Mouse (Mus musculus): ENCODE data around the gene Rps16.

The Rps16 gene

DNA sequence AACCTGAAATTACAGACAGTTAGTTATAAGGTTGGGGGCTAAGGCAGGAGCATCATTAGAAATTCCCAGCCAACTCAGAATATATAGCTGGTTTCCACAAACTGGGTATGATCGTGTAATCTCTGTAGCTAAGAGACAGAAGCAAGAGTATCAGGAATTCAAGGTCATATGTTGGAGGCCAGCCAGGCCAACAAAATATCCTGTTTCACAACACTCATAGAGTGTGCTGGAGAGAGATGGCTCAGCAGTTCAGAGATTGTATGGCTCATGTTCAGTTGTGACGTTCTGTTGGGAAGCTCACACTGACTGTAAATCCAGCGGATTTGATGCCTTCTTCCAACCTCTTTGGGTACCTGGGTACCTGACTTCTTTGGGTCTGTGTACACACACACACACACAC, 2.7 kb upstream of the Rps16 start:
- in situ Hi-C loops (cut with MseI, MboI), result no loop called here

DNA sequence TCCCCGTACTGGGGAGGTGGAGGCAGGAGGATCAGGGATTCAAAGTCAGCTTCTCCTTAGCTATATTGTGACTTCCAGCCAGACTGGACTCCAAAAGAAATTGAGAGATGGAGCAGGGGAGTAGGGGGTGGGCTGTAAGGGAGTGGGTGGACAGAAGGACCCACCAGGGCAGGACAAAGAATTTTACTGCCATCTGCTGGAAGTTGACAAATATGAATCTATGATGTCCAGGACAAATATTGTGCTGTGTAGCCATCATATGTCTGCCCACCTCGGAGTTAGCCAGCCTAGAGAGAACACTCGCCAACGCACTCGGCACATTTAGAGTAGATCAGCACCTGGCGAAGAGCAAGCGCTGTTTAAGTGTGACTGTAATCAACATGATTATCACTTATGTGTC, 1.9 kb upstream of the Rps16 start:
- in situ Hi-C loops (cut with MseI, MboI), result no loop called here

DNA sequence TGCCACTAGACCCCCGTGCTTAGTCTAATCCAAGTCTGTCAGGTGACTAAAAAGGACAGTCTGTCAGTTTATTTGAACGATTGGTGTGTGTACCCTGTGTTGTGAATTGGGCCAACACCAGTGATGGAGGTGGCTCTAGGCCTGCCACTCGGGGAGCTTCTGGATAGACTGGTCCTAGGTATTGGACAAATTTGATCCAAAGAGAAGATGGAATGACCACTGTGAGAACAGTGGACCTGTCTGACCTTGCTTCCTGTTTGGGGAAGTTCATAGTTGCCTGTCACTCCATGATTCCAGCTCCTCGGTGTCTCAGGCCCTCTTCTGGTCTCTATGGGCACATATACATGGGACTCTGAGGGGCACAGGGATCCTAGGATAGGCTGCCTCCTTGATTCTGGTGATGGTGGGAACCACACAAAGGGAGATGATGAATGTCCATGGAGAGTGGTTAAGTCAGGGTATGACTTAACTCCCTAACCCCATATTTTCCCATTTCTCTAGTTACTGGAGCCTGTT, 1.3 kb downstream of the Rps16 start:
- in situ Hi-C loops (cut with MseI, MboI), result no loop called here

DNA sequence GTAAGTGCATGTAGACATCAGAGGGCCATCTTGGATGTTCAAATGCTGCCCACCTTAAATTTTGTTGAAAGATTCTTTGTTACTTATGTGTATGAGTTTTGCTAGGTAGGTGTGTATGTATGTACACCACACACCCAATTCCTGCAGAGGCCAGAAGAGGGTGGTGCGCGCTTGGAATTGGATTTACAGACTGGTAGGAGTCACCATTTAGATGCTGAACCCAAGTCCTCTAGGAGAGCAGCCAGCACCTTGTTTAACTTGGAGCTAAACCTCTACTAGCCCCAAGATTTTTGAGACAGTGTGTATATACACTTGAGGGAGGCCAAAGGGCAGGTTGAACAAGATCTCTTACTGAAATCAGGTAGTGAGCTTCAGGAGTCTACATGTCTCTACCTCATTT, 2.8 kb downstream of the Rps16 start:
- in situ Hi-C loops (cut with MseI, MboI), result no loop called here

DNA sequence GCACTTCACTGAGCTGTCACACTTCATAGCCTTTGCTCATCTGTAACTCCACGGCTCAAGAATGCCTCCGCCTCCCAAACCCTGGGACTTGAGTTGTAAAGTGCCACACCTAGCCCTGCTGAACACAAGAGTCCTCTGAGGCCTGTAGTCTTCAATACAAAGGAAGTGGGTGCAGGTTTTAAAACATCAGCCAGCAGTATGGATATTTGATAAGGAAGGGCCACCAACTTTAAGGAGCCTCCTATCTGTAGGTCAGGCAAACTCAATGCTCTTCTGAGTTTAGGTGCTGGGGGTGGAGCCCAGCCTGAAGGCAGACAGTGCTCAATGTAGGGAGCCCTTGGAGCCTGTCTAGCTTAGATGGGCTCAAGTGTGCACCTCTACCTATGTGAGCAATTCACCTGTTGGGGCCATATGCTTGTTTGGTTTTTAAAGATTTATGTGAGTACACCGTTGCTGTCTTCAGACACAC, 3.7 kb downstream of the Rps16 start:
- in situ Hi-C loops (cut with MseI, MboI), result no loop called here

DNA sequence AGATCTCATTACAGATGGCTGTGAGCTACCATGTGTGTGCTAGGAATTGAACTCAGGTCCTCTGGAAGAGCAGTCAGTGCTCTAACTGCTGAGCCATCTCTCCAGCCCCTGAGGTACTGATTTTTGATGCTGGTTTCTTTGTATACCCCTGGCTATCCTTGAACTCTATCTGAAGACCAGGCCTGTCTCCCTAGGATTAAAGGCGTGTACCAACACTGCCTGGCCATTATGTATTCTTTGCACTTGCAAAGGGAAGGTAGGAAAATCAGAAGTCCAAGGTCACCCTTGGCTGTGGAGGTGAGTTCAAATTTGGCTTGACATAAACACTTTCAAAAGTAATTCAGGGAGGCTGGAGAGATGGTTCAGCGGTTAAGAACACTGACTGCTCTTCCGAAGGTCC, 4.1 kb downstream of the Rps16 start:
- in situ Hi-C loops (cut with MseI, MboI), result no loop called here

DNA sequence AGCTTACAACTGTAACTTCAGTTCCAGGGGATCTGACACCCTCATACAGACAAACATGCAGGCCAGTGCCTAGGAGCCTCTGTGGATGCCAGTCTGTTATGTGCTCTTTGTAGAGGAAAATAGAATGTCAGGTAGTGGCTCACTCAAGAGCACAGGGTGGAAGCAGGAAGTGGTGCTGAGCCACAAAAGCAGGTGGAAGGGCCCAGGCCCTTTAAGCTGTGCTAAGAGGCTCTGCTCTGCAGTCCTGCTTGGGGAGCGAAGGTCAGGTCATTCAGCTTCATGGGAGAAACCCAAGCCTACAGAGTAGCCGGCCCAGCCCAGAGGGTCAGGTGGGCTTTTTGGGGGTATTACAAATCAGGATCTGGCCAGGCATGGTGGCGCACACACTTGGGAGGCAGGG, 4.8 kb downstream of the Rps16 start:
- in situ Hi-C loops (cut with MseI, MboI), result no loop called here

DNA sequence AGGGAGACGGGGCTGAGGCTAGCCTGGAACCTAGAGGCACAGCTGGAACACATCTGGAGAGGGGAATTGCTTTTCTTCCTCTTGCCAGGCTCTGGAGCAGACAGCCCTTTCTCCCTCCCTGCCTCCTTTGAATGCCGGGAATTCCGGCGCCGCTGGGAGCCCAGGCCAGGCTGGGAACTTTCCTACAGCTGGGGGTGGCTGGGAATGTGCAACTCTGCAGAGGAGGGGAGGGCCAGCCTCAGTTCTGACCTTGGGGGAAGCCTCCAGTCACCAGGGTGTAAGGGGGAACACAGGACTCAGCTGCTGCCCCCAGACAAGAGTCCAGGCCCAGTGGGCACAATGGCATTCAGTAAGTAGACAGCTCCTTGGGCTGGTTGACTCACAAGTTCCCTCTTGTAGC, 6.5 kb downstream of the Rps16 start:
- in situ Hi-C loops (cut with MseI, MboI), result no loop called here

DNA sequence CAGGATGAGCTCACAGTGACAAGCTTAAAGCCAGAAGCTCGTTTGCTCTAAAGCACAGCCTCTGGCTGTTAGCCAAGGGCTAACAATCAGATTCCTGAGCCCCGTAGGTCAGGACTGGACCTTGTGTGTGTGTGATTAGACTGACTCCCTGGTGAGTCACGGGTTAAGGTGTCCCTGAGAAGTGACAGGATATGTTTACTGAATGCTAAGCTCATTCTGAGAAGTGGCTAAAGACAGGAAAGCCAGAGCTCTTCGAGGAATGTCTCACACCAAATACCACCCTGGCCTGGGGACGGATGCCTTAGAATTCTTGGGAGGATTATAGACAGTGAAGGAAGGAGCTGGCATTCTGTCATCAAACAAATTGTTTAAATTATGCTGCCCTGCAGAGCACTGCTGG, 7.5 kb downstream of the Rps16 start:
- in situ Hi-C loops (cut with MseI, MboI), result no loop called here

DNA sequence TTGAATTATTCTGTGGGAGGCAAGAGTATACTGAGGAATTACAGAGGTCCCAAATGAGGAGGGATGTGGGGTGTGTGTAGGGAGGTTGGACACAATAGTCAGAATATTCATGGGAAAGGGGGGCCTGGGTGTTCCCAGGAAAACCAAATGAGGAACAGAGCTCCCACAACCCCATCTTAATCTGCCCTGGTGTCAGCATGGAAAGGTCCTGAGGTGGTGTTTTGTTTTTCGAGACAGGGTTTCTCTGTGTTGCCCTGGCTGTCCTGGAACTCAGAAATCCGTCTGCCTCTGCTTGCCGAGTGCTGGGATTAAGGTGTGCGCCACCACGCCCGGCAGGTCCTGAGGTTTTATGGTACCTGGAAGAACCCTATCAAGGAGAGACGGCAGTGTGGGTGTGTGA, 8.0 kb downstream of the Rps16 start:
- in situ Hi-C loops (cut with MseI, MboI), result no loop called here

DNA sequence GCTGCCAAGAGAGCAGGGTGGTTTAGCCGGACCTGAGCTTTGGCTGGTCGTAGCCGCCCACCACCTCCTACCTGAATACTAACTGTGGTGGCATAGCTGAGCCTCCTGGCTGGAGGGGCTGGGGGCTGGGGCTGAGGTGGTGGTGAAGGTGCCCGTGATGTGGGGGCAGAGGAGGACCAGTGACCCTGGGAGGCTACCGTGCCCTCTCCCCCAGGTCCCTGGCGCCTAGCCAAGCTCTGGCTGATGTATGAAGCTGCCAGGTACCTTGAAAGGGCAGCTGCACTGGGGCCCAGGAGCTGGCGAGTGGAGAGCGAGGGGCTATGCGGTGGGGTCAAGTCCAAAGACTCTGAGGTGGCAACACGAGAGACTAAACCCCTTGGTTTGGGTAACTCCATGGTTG, 9.4 kb downstream of the Rps16 start:
- in situ Hi-C loops (cut with MseI, MboI), result no loop called here

DNA sequence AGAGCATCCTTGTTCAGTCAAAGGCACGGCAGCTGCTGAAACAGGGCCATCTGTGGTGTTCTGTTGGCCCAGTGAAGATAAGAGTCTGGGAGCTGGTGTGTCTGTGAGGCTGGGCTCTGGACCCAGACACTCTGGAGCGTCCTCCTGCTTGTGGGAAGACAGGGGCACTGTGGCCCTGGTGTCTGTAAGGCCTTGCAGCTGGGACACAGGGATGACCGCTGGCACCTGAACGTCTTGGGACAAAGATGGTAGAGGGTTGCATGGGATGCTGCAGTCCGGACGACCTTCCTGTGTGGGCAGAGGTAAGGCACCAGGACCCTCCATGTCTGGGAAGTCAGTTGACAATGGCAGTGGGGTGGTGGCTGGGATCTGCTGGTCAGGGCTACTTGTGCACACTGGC, 9.8 kb downstream of the Rps16 start:
- in situ Hi-C loops (cut with MseI, MboI), result no loop called here

DNA sequence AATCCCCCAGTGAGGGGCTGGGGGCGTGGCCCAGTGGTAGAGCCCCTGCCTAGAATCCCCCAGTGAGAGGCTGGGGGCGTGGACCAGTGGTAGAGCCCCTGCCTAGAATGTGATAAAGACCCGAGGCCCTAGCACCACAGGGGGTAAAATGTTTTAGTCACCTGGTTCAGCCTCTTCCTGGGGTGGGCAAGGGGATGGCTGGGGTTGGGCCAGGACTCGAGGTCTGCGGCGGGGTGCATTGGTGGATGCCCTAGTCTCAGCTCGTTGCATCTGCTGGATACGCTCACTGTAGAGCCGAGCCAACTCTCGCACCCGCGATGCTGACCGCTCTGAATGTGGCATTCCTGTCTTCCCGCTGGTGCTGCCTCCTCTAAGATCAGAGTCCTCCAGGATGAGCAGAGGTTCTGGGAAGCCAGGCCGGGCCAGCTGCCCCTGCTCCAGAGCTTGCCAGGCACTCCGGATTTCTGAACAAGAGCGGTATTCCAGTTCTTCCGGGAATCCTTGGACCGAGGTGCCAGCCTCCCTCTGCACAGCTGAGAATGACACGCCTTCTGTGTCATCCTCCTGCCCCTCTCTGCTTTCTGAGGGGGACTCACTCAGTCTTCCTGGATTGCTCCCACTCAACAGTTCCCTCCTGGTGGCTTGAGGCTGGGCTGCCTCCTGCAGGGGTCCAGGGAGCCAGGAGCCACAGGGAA, 11.3 kb downstream of the Rps16 start:
- in situ Hi-C loops (cut with MseI, MboI), result no loop called here

DNA sequence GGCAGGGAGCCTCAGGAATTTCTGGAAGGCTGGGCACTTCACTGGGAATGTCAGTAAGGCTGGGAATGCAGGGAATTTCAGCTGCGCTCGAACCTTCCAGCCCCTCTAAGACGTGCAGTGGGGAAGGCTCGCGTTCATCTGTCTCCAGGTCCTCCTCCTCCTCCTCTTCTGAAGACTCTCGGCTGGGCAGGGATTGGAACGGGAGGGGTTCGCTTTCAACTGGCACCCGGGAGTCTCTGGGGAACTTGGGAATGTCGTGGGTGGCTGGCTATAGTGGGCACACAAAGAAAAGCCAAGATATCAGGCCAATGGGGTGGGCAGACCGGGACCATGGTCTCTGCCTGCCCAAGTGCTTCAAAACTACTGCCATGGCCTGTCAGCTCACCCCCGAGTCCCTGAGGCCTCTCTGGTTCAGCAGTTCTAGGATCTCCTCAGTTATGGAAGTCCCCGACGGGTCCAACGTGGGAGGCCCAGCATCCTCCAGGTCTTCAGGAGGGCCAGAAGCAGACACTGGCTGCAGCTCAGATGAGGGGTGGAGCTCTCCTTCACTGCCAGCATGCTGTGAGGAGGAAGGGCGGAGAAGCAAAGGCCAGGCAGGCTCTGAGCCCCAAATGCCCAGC, 12.1 kb downstream of the Rps16 start:
- in situ Hi-C loops (cut with MseI, MboI), result no loop called here

DNA sequence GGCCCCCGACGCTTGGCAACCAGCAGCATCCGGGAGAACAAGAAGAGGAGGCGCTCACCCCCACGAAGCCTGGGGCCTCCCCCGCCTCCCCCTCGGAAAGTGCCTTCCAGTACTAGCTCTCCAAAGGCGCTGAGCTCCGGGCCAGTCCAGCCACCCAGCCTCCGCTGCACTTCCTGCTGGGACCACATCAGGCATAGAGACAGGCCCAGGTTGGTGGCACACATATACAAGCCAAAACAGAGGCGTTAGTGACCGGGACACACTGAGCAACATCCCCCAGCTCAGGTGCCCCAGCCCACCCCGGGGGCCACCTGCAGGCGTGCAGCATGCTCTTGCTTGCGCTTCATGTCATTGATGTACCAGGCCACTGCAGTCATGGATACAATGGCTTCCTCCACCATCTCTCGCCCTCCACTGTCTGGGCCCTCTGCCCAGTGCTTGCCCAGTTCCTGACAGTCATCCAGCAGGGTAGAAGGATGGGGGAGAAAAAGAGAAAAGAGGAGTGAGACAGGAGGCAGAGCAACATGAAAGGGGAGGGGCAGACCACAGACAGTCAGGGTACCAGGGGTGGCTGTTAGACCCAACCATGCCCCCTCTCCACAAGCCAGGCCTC, 17.3 kb downstream of the Rps16 start:
- in situ Hi-C loops (cut with MseI, MboI), result no loop called here

DNA sequence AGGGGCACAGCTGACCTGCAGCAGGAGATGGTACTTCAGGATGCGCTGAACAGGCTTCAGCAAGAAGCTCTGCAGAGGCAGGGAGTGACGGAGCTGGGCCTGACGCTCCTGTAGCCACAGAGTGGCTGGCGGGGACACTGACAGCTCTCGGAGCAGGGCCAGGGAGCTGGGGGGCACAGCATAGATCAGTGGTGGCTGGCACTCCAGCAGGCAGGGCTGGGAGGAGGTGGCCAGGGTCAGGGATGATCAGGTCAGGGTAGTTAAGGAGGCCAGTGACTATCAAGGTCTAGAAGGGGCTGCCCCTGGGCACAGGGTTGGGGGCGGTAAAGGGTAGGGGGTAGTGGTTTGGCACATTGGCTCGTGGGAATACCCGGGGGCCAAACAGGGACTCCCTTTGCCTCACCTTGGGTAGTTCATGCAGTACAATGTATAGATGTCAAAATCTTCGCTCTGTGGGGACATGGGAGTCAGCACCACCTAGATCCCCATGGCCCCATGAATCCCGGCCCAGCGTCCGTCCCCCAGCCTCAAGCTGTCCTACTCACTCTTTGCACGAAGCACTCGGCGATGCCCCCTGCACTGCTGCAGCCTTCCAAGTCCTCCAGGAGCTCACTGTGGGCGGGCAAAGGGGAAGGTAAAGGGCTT, 17.9 kb downstream of the Rps16 start:
- in situ Hi-C loops (cut with MseI, MboI), result no loop called here

DNA sequence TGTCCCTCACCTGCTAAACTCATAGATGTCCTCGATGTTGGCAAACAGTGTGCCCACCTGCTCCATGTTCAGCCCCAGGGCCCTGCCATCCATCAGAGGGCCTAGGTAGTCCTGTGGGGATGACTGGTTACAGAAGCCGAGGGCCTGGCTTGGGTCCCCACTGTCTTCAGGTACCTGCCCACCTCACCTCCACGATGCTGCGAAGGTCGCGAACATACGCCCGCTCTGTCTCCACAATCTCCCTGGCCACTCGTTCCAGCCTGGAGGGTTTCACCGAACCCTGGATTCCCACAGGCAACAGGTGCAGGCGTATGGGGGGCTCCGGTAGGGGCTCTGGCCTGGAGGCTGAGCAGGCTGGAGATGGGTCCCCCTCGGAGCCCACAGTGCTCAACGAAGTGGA, 19.6 kb downstream of the Rps16 start:
- in situ Hi-C loops (cut with MseI, MboI), result no loop called here

DNA sequence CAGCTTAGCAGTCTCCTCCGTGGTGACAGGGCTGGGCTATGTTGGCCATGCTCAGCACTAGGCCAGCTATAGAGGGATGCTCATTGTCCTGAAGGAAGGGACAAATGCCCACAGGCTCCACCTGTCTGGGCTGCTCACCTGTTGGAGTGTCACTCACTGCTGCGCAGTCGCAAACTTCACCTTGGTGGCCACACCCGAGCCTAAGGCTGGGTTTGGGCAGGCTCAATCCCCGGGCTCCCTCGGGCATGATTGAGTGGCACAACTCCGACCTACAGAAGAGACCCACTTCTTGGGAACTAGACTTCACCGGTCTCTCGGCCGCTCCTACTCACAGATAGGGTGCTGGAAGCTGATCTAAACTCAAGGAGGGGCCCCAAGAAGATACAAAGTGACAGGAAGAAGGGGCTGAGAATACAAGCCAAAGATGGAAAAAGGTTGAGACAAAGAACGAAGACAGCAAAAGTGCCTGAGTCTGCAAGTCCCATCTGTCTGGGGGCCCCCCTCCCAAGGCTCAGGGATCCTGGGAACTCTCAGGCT, 20.6 kb downstream of the Rps16 start:
- in situ Hi-C loops (cut with MseI, MboI), result no loop called here

DNA sequence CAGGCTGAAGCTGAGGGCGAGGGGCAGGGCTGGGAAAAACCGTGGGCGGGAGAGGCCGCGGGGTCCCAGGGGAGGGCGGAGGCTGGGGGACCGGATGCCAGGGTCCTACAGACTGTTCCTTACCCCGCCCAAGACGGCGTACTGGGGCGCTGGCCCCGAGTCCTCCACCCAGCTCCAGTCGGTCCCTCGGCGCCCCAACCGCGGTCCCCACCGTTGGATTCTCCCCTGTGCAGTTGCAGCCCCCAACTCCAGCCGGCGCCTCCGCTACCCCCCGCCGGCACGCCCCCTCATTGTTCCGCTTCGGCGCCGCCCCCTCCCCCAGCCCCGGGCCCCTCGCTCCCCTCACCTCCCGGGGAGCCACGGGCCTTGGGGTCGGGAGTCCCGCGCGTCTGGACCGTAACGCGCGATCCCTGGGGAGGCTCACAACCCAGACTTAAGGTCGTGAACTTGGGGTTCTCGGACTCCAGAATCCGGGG, 21.1 kb downstream of the Rps16 start:
- in situ Hi-C loops (cut with MseI, MboI), result no loop called here

DNA sequence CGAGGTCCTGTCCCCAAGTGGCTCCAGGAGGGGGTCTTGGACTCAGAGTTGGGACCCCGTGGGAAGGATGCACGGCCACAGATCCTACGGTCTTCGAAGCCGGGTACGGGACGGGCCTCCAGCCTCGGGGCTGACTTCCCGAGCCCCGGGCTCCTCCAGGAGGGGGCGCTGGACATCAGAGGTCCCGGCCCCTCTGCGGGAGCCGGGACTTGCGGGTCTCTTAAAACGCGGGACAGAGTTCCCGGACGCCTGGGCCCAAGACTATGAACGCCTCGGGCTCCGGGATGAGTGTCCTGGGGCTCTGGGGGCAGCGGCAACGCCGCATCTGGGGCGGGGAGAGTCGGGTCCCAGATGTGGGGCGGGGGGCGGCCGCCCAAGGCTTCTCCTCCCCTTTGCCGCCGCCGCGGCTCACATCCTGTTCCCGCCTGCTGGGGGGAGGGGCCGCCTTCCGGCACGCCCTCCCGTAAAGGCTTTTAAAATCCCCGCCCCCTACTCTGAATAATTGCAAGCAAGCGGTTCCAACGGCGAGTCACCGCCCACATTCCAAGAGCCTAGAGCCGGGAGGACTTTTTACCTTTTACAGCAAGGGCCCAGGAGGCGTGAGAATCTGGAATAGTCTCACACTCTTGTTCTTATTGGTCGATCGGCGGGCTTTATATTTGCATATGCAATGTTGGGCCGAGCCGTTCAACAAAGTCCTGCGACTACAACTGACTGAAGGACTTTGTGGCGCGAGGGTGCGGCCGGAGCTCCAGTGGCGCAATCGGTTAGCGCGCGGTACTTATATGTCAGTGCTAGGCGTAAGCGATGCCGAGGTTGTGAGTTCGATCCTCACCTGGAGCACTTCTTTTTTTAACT, 22.0 kb downstream of the Rps16 start, which contains the start of gene Plekhg2:
Plekhg2 (minus strand) TSS at position 349 of the 858 bp plus-strand sequence.
- in situ Hi-C loops (cut with MseI, MboI), result no loop called here

DNA sequence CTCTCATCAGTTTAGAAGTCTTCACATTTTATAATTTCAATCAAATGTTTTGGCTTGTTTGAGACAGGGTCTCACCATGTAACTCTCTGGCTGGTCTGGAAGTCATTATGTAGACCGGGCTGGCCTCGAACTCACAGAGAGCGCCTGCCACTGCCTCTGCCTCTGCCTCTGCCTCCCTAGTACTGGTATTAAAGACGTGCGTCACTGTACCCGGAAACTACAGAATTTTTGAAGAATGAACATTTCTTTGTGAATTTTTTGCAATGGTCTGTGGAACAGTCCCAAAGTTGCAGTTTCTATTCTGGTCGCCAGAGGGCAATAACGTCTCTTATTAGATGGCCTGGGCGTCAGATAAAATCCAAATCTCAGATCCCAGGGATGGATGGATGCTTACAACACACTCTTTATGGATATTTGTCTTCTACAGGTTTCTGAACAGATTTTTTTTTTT, 22.7 kb downstream of the Rps16 start:
- in situ Hi-C loops (cut with MseI, MboI), result no loop called here

All from mouse trophoblast stem cell (cell line).